Mouse (Mus musculus) left cerebral cortex, postnatal 36 days (tissue): Measurements from ENCODE around the gene Mymk. TPM values are rescaled to one million over a fixed set of nuclear protein-coding genes. Genes with fewer than 3 reads are reported as not detected.

Source experiments
- DNase-seq, 2 experiments: peaks; one replicate each; pipeline ENCODE4 v3.0.0; 2021 to 2022; ENCODE audit warnings: low spot score in 2 of 2, mixed read lengths in 1 of 2
- intact Hi-C: fragments of 180-260 bp; cut with DNase I; formaldehyde crosslinking; loops from one replicate; pipeline ENCODE4 v1.15.1; 2025
- total RNA-seq, 2 experiments: library from RNA; stranded (reverse); gene quantifications; 2 replicates each; pipeline ENCODE4 v1.2.3; 2021

The Mymk gene
- total RNA-seq, 2 experiments from 2014 or later = 0.44 TPM; not detected in 1

GRCm38 (mm10) chr2:27043461-27043860, 28.5 kb downstream of the Mymk start:
- intact Hi-C loops = loop anchor here (1.0 to 5.0 kb wide), 2 partner anchors 79 to 194 kb away; no protein-coding TSS in a partner anchor
- peak; percentile 81 to 82 for DNase-seq

GRCm38 (mm10) chr2:27042131-27042844, 29.7 kb downstream of the Mymk start:
- intact Hi-C loops = loop anchor here (5.0 kb wide), 1 partner anchor 80 kb away; no protein-coding TSS in a partner anchor
- DNase-seq = no peak

GRCm38 (mm10) chr2:27039286-27039685, 32.7 kb downstream of the Mymk start:
- DNase-seq = no peak
- intact Hi-C loops = loop anchor here (5.0 kb wide), 1 partner anchor 392 kb away; no protein-coding TSS in a partner anchor

GRCm38 (mm10) chr2:27038596-27038995, 33.4 kb downstream of the Mymk start:
- DNase-seq = peak in 1 of 2 experiments; percentile 55
- intact Hi-C loops = loop anchor here (5.0 kb wide), 1 partner anchor 391 kb away; no protein-coding TSS in a partner anchor

GRCm38 (mm10) chr2:27037008-27037407, 35.0 kb downstream of the Mymk start:
- intact Hi-C loops = loop anchor here (5.0 kb wide), 1 partner anchor 390 kb away; no protein-coding TSS in a partner anchor
- DNase-seq = no peak

GRCm38 (mm10) chr2:27036003-27036402, 36.0 kb downstream of the Mymk start:
- no peak for DNase-seq
- intact Hi-C loops = loop anchor here (5.0 kb wide), 1 partner anchor 389 kb away; no protein-coding TSS in a partner anchor

GRCm38 (mm10) chr2:27032361-27032760, 39.6 kb downstream of the Mymk start:
- intact Hi-C loops = no loop called here
- no peak for DNase-seq

GRCm38 (mm10) chr2:27028437-27029015, 43.5 kb downstream of the Mymk start:
- DNase-seq = no peak
- intact Hi-C loops = loop anchor here (2.0 to 5.0 kb wide), 2 partner anchors 96 to 111 kb away; partner anchors contain the start of genes Surf1, Surf2 and Surf4

- peak; percentile 91 for DNase-seq
- intact Hi-C loops = loop anchor here (2.0 to 5.0 kb wide), 2 partner anchors 95 to 111 kb away; partner anchors contain the start of genes Surf1, Surf2 and Surf4
Measured at GRCm38 (mm10) chr2:27027618-27028436, 44.2 kb downstream of the Mymk start, which contains the start of gene Slc2a6. Slc2a6 (minus strand) TSS chr2:27027998.

GRCm38 (mm10) chr2:27026857-27027617, 44.9 kb downstream of the Mymk start:
- intact Hi-C loops = loop anchor here (5.0 kb wide), 1 partner anchor 110 kb away; the partner anchor contains the start of genes Surf1 and Surf2
- no peak for DNase-seq

- DNase-seq = no peak
- intact Hi-C loops = loop anchor here (5.0 kb wide), 1 partner anchor 109 kb away; the partner anchor contains the start of genes Surf1 and Surf2
Measured at GRCm38 (mm10) chr2:27026332-27026731, 45.6 kb downstream of the Mymk start.

- intact Hi-C loops = loop anchor here (5.0 kb wide), 1 partner anchor 108 kb away; the partner anchor contains the start of genes Surf1 and Surf2
- DNase-seq = no peak
Measured at GRCm38 (mm10) chr2:27025545-27025944, 46.4 kb downstream of the Mymk start.

- intact Hi-C loops = no loop called here
- no peak for DNase-seq
Measured at GRCm38 (mm10) chr2:27024136-27024535, 47.8 kb downstream of the Mymk start.

- DNase-seq = no peak
- intact Hi-C loops = no loop called here
Measured at GRCm38 (mm10) chr2:27022612-27023011, 49.4 kb downstream of the Mymk start.

- intact Hi-C loops = no loop called here
- DNase-seq = no peak
Measured at GRCm38 (mm10) chr2:27021103-27021502, 50.9 kb downstream of the Mymk start.

GRCm38 (mm10) chr2:27019530-27019929, 52.4 kb downstream of the Mymk start:
- DNase-seq = no peak
- intact Hi-C loops = loop anchor here (10.0 kb wide), 1 partner anchor 385 kb away; no protein-coding TSS in a partner anchor

- intact Hi-C loops = loop anchor here (10.0 kb wide), 1 partner anchor 383 kb away; no protein-coding TSS in a partner anchor
- peak; percentile 56 to 71 for DNase-seq
Measured at GRCm38 (mm10) chr2:27017802-27018201, 54.2 kb downstream of the Mymk start.
